Mouse (Mus musculus) hindbrain, postnatal 0 days (tissue): ENCODE measurements around the gene Olfr809. TPM values are rescaled to one million over a fixed set of nuclear protein-coding genes. Genes with fewer than 3 reads are reported as not detected.

Source experiments
- ATAC-seq: fragments of 200-750 bp; cut with Nextera tagmentation; 2 replicates; pipeline ENCODE4 v1.8.0; 2017; ENCODE audit warnings: mild to moderate bottlenecking, moderate TSS enrichment, moderate library complexity
- DNase-seq: peaks from one replicate; pipeline ENCODE4 v3.0.0-alpha.2; 2015; ENCODE audit warnings: low spot score
- H3K27ac ChIP-seq: fragments of 300-500 bp; sonication (generic); 2 replicates; pipeline ENCODE4 v1.5.1; 2014; ENCODE audit warnings: mild to moderate bottlenecking
- H3K27me3 ChIP-seq: fragments of 300-500 bp; sonication (generic); 2 replicates; pipeline ENCODE4 v1.6.1; 2014; ENCODE audit warnings: low read length, mixed read lengths; ENCODE audit not compliant: insufficient read depth
- H3K36me3 ChIP-seq: fragments of 300-500 bp; sonication (generic); 2 replicates; pipeline ENCODE4 v1.6.1; 2014; ENCODE audit warnings: low read length, mixed read lengths; ENCODE audit not compliant: insufficient read depth
- H3K4me1 ChIP-seq: fragments of 300-500 bp; sonication (generic); 2 replicates; pipeline ENCODE4 v1.6.1; 2014; ENCODE audit warnings: antibody characterized with exemption, low read length, mixed read lengths; ENCODE audit not compliant: insufficient read depth
- H3K4me2 ChIP-seq: fragments of 300-500 bp; sonication (generic); 2 replicates; pipeline ENCODE4 v1.6.1; 2014; ENCODE audit warnings: low read depth, mild to moderate bottlenecking, low read length, moderate library complexity, mixed read lengths
- H3K4me3 ChIP-seq: fragments of 300-500 bp; sonication (generic); 2 replicates; pipeline ENCODE4 v1.5.1; 2014; ENCODE audit warnings: low read length
- H3K9ac ChIP-seq: fragments of 300-500 bp; sonication (generic); replicated peaks from 2 replicates; pipeline ENCODE4 v1.6.1; 2014; ENCODE audit warnings: mild to moderate bottlenecking, low read length, moderate library complexity, mixed read lengths
- H3K9me3 ChIP-seq: fragments of 300-500 bp; sonication (generic); 2 replicates; pipeline ENCODE4 v1.6.1; 2016; ENCODE audit warnings: low read length, mixed read lengths
- CTCF ChIP-seq: IDR thresholded peaks from 2 replicates; pipeline ENCODE4 v1.5.1; 2016; ENCODE audit warnings: antibody characterized with exemption, control low read depth, low read depth
- WGBS: fragments of 180-500 bp; shearing (Covaris S2); extraction: QIAGEN DNeasy Blood & Tissue Kit; methylation state at CpG from one replicate; pipeline ENCODE4 v1.1.7; 2014; 5-methylcytosine and 5-hydroxymethylcytosine counted together
- polyA plus RNA-seq: library from polyadenylated mRNA; unstranded; fragments of >200 nt; fragmentation: Nextera tagmentation; extraction: Ambion mirVana; gene quantifications from 2 replicates; pipeline ENCODE4 v1.2.1, GENCODE M21; 2015
- total RNA-seq: library from RNA; depleted of rRNA; stranded (reverse); fragments of >200 nt; gene quantifications from 2 replicates; pipeline ENCODE4 v1.2.3, GENCODE M21; 2014; rRNA removed

Olfr809 gene
- total RNA-seq (not detected in 2 replicates), polyA plus RNA-seq (not detected in 2 replicates)

DNA sequence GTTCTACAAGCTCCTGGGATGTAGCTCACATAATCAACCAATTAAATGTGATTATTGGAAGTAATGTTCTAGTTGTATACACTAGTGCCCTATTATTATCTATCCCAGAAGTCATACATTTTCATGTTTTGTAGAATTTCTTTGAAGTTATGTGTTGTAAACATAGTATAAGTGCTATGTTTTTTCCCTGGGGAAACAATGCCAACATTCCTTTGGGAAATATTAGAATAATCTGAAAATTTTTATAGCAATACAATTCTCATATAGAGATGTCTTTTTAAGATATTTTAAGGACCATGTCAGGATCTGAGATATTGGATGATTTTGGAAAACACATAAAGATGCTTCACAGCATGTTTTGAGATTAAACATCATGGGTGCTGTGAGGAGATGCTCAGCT, at the start of gene Olfr809:
Gene Olfr809, plus strand, starts transcription at position 301 of the 400 bp plus-strand sequence.
- H3K27me3 ChIP-seq = no peaks in the 10 kb centered on the region
- H3K9ac ChIP-seq = no peak within 1 kb of the TSS
- H3K36me3 ChIP-seq = no peaks in the 10 kb centered on the region
- no peak within 1 kb of the TSS for H3K4me2 ChIP-seq
- no peaks in the 10 kb centered on the region for H3K4me1 ChIP-seq
- no peak for ATAC-seq
- H3K9me3 ChIP-seq = no peaks in the 10 kb centered on the region
- no peak for TF ChIP-seq CTCF
- no peak within 1 kb of the TSS for H3K27ac ChIP-seq
- no peak within 1 kb of the TSS for H3K4me3 ChIP-seq
- DNase-seq = no peak

DNA sequence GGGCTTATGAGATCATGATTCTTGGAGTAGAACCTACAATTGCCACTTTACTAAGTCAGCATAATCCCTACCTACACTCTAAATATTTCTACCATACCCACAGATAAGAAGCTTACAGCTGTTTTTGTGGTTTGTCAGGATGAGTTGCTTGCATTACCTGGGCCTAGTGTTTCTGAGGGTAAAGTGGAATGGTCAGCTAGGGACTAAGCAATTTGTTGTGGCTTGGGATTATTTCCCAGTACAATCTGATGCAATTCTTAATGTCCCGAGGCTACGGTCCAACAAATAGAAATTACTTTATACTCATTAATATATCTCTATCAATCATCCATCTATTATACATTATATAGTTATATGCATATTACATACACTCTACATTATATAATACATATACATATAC, 45.2 kb upstream of the Olfr809 start, which contains the start of gene Olfr805:
Gene Olfr805, minus strand, starts transcription at position 101 of the 400 bp plus-strand sequence.
- DNase-seq = no peak
- no peak within 1 kb of the TSS for H3K9ac ChIP-seq
- H3K36me3 ChIP-seq = no peaks in the 10 kb centered on the region
- ATAC-seq = no peak
- H3K4me2 ChIP-seq = no peak within 1 kb of the TSS
- 93% methylated on average over 2 of the region's 2 CpGs for WGBS
- H3K27me3 ChIP-seq = no peaks in the 10 kb centered on the region
- no peak for TF ChIP-seq CTCF
- no peak within 1 kb of the TSS for H3K4me3 ChIP-seq
- H3K9me3 ChIP-seq = no peaks in the 10 kb centered on the region
- H3K4me1 ChIP-seq = no peaks in the 10 kb centered on the region
- H3K27ac ChIP-seq = no peak within 1 kb of the TSS

DNA sequence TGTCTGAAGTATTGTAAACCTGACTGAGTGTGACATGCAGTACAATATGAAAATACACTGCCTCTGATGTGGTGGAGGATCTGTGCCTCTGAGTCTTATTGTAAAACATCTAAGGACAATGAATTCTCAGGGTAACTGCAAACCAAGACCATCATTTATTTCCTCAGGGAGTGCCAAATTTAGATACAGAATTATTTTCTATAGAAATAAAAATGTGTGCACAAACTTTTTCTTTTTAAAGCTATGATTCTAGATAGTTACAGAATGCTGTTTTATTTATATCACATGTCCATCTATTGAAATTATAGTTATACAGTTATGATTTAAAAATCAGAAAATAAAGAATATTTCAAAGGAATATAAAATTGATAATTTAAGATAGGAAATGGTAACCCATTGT, 32.6 kb upstream of the Olfr809 start, which contains the start of gene Olfr806:
Gene Olfr806, minus strand, starts transcription at position 101 of the 400 bp plus-strand sequence.
- TF ChIP-seq CTCF = no peak
- H3K4me3 ChIP-seq = no peak within 1 kb of the TSS
- ATAC-seq (no peak), DNase-seq (no peak)
- H3K36me3 ChIP-seq = no peaks in the 10 kb centered on the region
- H3K9ac ChIP-seq = no peak within 1 kb of the TSS
- H3K4me1 ChIP-seq = no peaks in the 10 kb centered on the region
- H3K9me3 ChIP-seq = no peaks in the 10 kb centered on the region
- no peaks in the 10 kb centered on the region for H3K27me3 ChIP-seq
- no peak within 1 kb of the TSS for H3K4me2 ChIP-seq
- no peak within 1 kb of the TSS for H3K27ac ChIP-seq

DNA sequence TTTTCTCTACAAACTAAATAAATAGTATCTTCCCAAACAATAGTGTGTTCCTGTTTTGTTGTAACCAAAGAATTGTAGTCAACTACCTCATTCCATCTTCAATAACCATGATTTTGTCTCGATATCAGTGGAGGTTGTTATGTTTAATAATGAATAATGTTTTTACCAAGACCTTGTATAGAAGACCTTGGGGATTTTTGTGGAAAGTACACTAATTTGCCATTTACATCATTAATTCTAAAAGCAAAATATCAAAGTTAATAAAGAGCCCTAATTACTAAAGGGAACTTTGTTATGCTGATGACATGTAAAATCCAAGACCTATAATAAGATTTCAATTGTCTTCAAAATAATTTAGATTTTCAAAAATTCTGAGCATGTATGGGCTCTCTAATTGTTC, 16.7 kb upstream of the Olfr809 start, which contains the start of gene Olfr807:
Gene Olfr807, minus strand, starts transcription at position 101 of the 400 bp plus-strand sequence.
- Histone ChIP-seq H3K4me1 (no peaks in the 10 kb centered on the region), H3K9me3 (no peaks in the 10 kb centered on the region), H3K36me3 (no peaks in the 10 kb centered on the region), H3K27ac (no peak within 1 kb of the TSS), H3K4me3 (no peak within 1 kb of the TSS), H3K4me2 (no peak within 1 kb of the TSS), H3K27me3 (no peaks in the 10 kb centered on the region), H3K9ac (no peak within 1 kb of the TSS)
- DNase-seq (no peak), ATAC-seq (no peak)
- 94% methylated on average over 1 of the region's 1 CpGs for WGBS
- TF ChIP-seq CTCF = no peak

DNA sequence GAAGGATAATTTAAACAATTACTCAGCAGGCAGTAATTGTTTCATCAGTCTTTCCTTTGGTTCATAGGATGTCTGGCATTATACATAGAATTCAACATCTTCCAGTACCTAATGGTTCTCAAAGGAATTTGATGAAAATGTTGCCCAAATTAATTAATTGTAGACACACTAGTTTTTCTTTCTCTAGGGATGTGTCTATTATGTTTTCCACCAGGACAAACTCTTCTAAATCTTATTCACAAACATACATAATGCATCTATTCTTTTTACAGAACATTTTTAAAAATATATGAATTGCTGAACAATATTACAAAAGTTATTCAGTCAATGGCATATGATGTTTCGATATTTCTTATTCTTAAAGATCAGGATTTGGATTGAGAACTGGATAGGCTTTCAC, 9.3 kb upstream of the Olfr809 start, which contains the start of gene Olfr808:
Gene Olfr808, plus strand, starts transcription at position 301 of the 400 bp plus-strand sequence.
- 98% methylated on average over 1 of the region's 1 CpGs for WGBS
- TF ChIP-seq CTCF = no peak
- no peak within 1 kb of the TSS for H3K27ac ChIP-seq
- no peak for DNase-seq
- no peaks in the 10 kb centered on the region for H3K36me3 ChIP-seq
- no peak within 1 kb of the TSS for H3K9ac ChIP-seq
- H3K9me3 ChIP-seq = no peaks in the 10 kb centered on the region
- H3K27me3 ChIP-seq = no peaks in the 10 kb centered on the region
- H3K4me2 ChIP-seq = no peak within 1 kb of the TSS
- no peak for ATAC-seq
- no peaks in the 10 kb centered on the region for H3K4me1 ChIP-seq
- no peak within 1 kb of the TSS for H3K4me3 ChIP-seq

DNA sequence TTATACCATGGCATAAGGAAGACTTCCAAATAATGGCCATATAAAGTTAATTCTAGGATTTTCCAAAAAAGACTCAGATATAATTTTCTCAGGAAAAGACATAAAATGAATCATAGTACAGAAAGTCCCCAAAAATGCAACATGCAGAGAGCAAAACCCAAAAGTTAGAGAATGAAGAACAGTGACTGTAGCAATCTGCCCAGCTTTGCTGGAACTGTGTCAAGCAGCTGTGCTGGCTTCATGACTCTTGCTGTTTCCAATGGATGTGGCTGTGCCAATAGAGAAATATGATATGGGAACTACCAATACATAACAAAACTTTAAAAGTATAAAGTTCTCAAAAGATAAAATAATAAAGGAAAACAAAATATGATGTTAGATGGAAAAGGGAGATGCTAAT, 3.7 kb downstream of the Olfr809 start:
- no peaks in the 10 kb centered on the region for H3K9me3 ChIP-seq
- H3K27me3 ChIP-seq = no peaks in the 10 kb centered on the region
- no peak overlapping the region for H3K27ac ChIP-seq
- DNase-seq (no peak), ATAC-seq (no peak)
- no peak overlapping the region for H3K4me2 ChIP-seq
- no peaks in the 10 kb centered on the region for H3K36me3 ChIP-seq
- H3K4me1 ChIP-seq = no peaks in the 10 kb centered on the region
- no peak overlapping the region for H3K4me3 ChIP-seq
- no peak for TF ChIP-seq CTCF
- H3K9ac ChIP-seq = no peak overlapping the region

DNA sequence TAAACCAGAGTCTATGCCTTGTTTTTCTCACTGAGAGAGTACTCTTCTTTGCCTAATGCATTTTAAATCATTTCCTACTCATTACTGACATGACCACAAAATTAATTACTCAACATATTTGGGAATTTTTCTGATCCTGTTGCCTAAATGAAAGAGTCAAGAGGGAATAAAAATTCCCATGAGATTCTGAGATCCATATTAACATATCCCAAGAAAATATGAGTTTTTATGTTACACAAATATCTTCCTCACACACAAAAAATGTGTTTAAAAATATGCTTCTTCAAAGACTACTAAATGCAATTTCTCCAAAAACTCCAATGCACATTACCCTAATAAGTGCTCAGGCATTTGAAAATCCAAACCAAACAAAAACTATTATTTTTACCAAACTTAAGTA, 20.4 kb downstream of the Olfr809 start, which contains the start of gene Olfr810:
Gene Olfr810, minus strand, starts transcription at position 101 of the 400 bp plus-strand sequence.
- DNase-seq (no peak), ATAC-seq (no peak)
- no peaks in the 10 kb centered on the region for H3K9me3 ChIP-seq
- no peaks in the 10 kb centered on the region for H3K4me1 ChIP-seq
- no peak for TF ChIP-seq CTCF
- no peaks in the 10 kb centered on the region for H3K27me3 ChIP-seq
- H3K27ac ChIP-seq = no peak within 1 kb of the TSS
- H3K4me3 ChIP-seq = no peak within 1 kb of the TSS
- H3K4me2 ChIP-seq = no peak within 1 kb of the TSS
- no peaks in the 10 kb centered on the region for H3K36me3 ChIP-seq
- H3K9ac ChIP-seq = no peak within 1 kb of the TSS
